Mouse (Mus musculus) heart, adult 2 months (tissue): ENCODE data around the gene Gm45021.

Experiments used
- CTCF ChIP-seq: fragments of 200-600 bp; IDR thresholded peaks from 2 replicates; pipeline ENCODE4 v1.8.1; 2022; ENCODE audit warnings: antibody characterized with exemption, mild to moderate bottlenecking, moderate library complexity
- EP300 ChIP-seq: fragments of 200-500 bp; IDR thresholded peaks from 2 replicates; pipeline ENCODE4 v1.6.1; 2011; ENCODE audit warnings: low read depth, low read length, control low read depth; ENCODE audit not compliant: insufficient read depth
- POLR2A ChIP-seq: fragments of 200-500 bp; IDR thresholded peaks from 2 replicates; pipeline ENCODE4 v1.6.1; 2011; ENCODE audit warnings: mild to moderate bottlenecking, low read depth, low read length, control low read depth; ENCODE audit not compliant: insufficient read depth

DNA sequence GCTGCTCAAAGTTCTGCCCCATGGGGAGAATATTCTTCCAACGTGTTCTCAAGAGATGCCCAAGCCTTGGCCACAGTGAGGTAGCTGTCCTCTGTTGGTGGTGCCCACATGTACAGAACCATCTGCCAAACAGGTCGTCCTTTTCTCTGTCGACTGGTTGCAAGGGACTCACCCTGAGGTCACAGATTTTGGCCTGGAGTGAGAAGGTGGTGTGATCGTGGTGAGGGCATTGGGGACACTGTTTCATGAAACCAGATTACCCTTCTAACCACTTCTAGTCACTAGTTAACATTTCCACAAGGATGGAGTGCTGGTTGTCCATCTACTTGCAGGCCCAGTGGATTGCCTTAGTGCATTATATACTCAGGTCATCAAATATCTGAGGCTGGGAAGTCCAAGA lies 59.4 kb downstream of the Gm45021 start:
- no peak for TF ChIP-seq CTCF
- no peak for TF ChIP-seq POLR2A
- no peak for TF ChIP-seq EP300
